Mouse (Mus musculus) ES-Bruce4 (cell line): ENCODE measurements around the gene Cela2a. TPM values are rescaled to one million over a fixed set of nuclear protein-coding genes. Genes with fewer than 3 reads are reported as not detected.

Experiments used
- H3K27ac ChIP-seq: 2 replicates; pipeline ENCODE4 v1.5.1; 2012; ENCODE audit warnings: low read length, inconsistent platforms; ENCODE audit not compliant: insufficient read depth
- H3K27me3 ChIP-seq: 2 replicates; pipeline ENCODE4 v1.6.1; 2012; ENCODE audit warnings: mild to moderate bottlenecking, low read length, inconsistent platforms; ENCODE audit not compliant: control insufficient read depth, poor library complexity, insufficient read depth, severe bottlenecking
- H3K36me3 ChIP-seq: 2 replicates; pipeline ENCODE4 v1.6.1; 2012; ENCODE audit warnings: inconsistent platforms, mild to moderate bottlenecking, low read length, moderate library complexity; ENCODE audit not compliant: control insufficient read depth, poor library complexity, insufficient read depth, severe bottlenecking
- H3K4me1 ChIP-seq: one replicate; pipeline ENCODE4 v1.8.1; 2011; ENCODE audit warnings: low read length; ENCODE audit not compliant: control insufficient read depth, insufficient read depth
- H3K4me3 ChIP-seq: 2 replicates; pipeline ENCODE4 v1.5.1; 2011; ENCODE audit warnings: low read depth, mild to moderate bottlenecking, low read length
- H3K9ac ChIP-seq: 2 replicates; pipeline ENCODE4 v1.6.1; 2012; ENCODE audit warnings: low read depth, mild to moderate bottlenecking, inconsistent platforms; ENCODE audit not compliant: poor library complexity, severe bottlenecking
- H3K9me3 ChIP-seq: replicated peaks from 2 replicates; pipeline ENCODE4 v1.6.1; 2012; ENCODE audit warnings: mild to moderate bottlenecking, low read length, inconsistent platforms; ENCODE audit not compliant: control insufficient read depth, poor library complexity, insufficient read depth, severe bottlenecking
- CTCF ChIP-seq: IDR thresholded peaks from one replicate; pipeline ENCODE4 v1.8.1; 2011; ENCODE audit warnings: low read depth, low read length
- EP300 ChIP-seq: IDR thresholded peaks from 2 replicates; pipeline ENCODE4 v1.6.1; 2011; ENCODE audit warnings: low read depth, low read length; ENCODE audit not compliant: insufficient read depth
- POLR2A ChIP-seq: IDR thresholded peaks from one replicate; pipeline ENCODE4 v1.8.1; 2011; ENCODE audit warnings: low read length; ENCODE audit not compliant: insufficient read depth
- polyA plus RNA-seq: library from polyadenylated mRNA; stranded (reverse); fragments of >200 nt; gene quantifications from 2 replicates; pipeline ENCODE4 v1.2.4, GENCODE M21; 2011; ENCODE audit warnings: low read depth; ENCODE audit not compliant: missing spikeins, insufficient read depth, insufficient read length

Gene Cela2a
- polyA plus RNA-seq, 1 experiment, result not detected

DNA sequence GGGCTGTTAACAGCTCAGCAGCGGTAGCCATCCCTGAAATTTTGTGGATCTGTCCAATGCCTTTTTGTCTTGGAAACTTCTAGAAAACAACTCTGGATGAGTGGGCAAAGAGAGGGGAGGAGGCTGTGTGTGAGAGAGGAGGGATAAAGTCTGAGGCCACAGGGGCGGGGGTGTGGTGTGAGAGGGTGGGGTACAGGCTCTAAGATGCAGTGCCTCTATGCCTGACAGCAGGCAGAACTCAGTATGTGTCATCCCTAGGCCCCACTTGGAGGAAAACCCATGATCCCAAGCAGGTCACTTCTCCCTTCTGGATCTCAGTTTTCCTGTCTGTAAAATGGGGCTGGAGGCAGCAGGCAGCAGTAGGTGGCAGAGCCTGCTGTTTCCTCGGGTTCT, 45.4 kb upstream of the Cela2a start:
- Histone ChIP-seq H3K27me3 (no peaks in the 10 kb centered on the region), H3K9me3 (no peaks in the 10 kb centered on the region), H3K36me3 (no peaks in the 10 kb centered on the region), H3K9ac (no peak overlapping the region), H3K4me3 (no peak overlapping the region), H3K27ac (no peak overlapping the region), H3K4me1 (peaks cover 7% of the 10 kb centered on the region)
- TF ChIP-seq CTCF (no peak), EP300 (no peak), POLR2A (no peak)

- Histone ChIP-seq H3K4me3 (no peak overlapping the region), H3K27me3 (no peaks in the 10 kb centered on the region), H3K36me3 (no peaks in the 10 kb centered on the region), H3K9ac (no peak overlapping the region), H3K27ac (no peak overlapping the region), H3K9me3 (no peaks in the 10 kb centered on the region), H3K4me1 (peaks cover 7% of the 10 kb centered on the region)
- TF ChIP-seq EP300 (no peak), POLR2A (no peak), CTCF (no peak)
Observed at GRCm38 (mm10) chr4:141870666-141871332, 44.8 kb upstream of the Cela2a start.

- H3K27me3 ChIP-seq, result no peaks in the 10 kb centered on the region
- TF ChIP-seq EP300 (no peak), POLR2A (no peak), CTCF (no peak)
- H3K9me3 ChIP-seq, result no peaks in the 10 kb centered on the region
- H3K27ac ChIP-seq, result no peak overlapping the region
- H3K4me3 ChIP-seq, result no peak overlapping the region
- no peaks in the 10 kb centered on the region for H3K36me3 ChIP-seq
- H3K4me1 ChIP-seq, result peaks cover 7% of the 10 kb centered on the region
- H3K9ac ChIP-seq, result no peak overlapping the region
Observed at GRCm38 (mm10) chr4:141869436-141870215, 43.7 kb upstream of the Cela2a start.

GRCm38 (mm10) chr4:141868051-141868450, 42.1 kb upstream of the Cela2a start:
- TF ChIP-seq CTCF, result no peak
- no peak for TF ChIP-seq POLR2A
- TF ChIP-seq EP300, result no peak
- no peaks in the 10 kb centered on the region for H3K27me3 ChIP-seq
- H3K9ac ChIP-seq, result no peak overlapping the region
- peaks cover 7% of the 10 kb centered on the region for H3K4me1 ChIP-seq
- H3K4me3 ChIP-seq, result no peak overlapping the region
- H3K9me3 ChIP-seq, result no peaks in the 10 kb centered on the region
- no peaks in the 10 kb centered on the region for H3K36me3 ChIP-seq
- H3K27ac ChIP-seq, result no peak overlapping the region

- no peaks in the 10 kb centered on the region for H3K9me3 ChIP-seq
- H3K36me3 ChIP-seq, result no peaks in the 10 kb centered on the region
- peaks cover 7% of the 10 kb centered on the region for H3K4me1 ChIP-seq
- TF ChIP-seq EP300 (no peak), POLR2A (no peak), CTCF (no peak)
- H3K27me3 ChIP-seq, result no peaks in the 10 kb centered on the region
- H3K4me3 ChIP-seq, result no peak overlapping the region
- H3K9ac ChIP-seq, result no peak overlapping the region
- no peak overlapping the region for H3K27ac ChIP-seq
Observed at GRCm38 (mm10) chr4:141867498-141867897, 41.5 kb upstream of the Cela2a start.

DNA sequence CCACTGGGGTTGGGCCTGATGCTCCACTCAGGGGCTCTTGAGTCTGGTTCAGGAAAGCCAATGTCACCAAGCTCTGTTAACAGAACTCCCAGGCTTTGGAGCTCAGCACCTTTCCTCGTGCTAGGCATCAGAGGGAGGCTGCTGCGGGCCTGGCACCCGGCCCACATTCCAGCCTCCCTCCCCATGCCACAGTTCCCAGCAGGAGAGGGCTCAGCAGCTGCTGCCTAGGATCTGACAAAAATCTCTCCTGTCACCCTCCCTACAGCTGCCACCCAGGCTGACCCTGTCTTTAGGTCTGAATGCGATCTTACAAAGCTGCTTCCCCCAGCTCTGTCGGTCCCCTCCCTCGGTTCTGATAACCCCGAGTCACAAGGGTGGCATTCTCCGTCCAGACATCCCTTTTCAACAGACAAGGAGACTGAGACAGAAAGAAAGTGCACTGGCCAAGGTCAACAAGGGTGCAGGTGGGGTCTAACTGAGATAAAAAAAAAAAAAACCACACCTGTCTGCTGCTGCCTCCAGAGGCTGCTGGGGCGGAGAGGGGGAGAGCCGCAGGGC, 41.1 kb upstream of the Cela2a start:
- no peaks in the 10 kb centered on the region for H3K9me3 ChIP-seq
- no peak overlapping the region for H3K9ac ChIP-seq
- no peak overlapping the region for H3K27ac ChIP-seq
- H3K36me3 ChIP-seq, result no peaks in the 10 kb centered on the region
- no peak overlapping the region for H3K4me3 ChIP-seq
- no peak for TF ChIP-seq EP300
- no peak for TF ChIP-seq CTCF
- no peak for TF ChIP-seq POLR2A
- no peaks in the 10 kb centered on the region for H3K27me3 ChIP-seq
- peaks cover 7% of the 10 kb centered on the region for H3K4me1 ChIP-seq
